Mouse (Mus musculus) liver, embryonic 12.5 days (tissue): ENCODE measurements around the gene Babam2. TPM values are rescaled to one million over a fixed set of nuclear protein-coding genes. Genes with fewer than 3 reads are reported as not detected.

Experiments
- ATAC-seq: fragments of 200-750 bp; cut with Nextera tagmentation; 2 replicates; pipeline ENCODE4 v1.8.0; 2017; ENCODE audit warnings: moderate number of reproducible peaks, mild to moderate bottlenecking, moderate library complexity
- H3K27ac ChIP-seq: fragments of 300-500 bp; sonication (generic); 2 replicates; pipeline ENCODE4 v1.5.1; 2016; ENCODE audit warnings: mild to moderate bottlenecking
- H3K27me3 ChIP-seq: fragments of 300-500 bp; sonication (generic); replicated peaks from 2 replicates; pipeline ENCODE4 v1.6.1; 2016; ENCODE audit warnings: mild to moderate bottlenecking, moderate library complexity
- H3K36me3 ChIP-seq: fragments of 300-500 bp; sonication (generic); 2 replicates; pipeline ENCODE4 v1.6.1; 2016; ENCODE audit warnings: mild to moderate bottlenecking, moderate library complexity
- H3K4me1 ChIP-seq: fragments of 300-500 bp; sonication (generic); 2 replicates; pipeline ENCODE4 v1.6.1; 2016
- H3K4me2 ChIP-seq: fragments of 300-500 bp; sonication (generic); 2 replicates; pipeline ENCODE4 v1.6.1; 2016; ENCODE audit warnings: mild to moderate bottlenecking, moderate library complexity
- H3K4me3 ChIP-seq: fragments of 300-500 bp; sonication (generic); 2 replicates; pipeline ENCODE4 v1.5.1; 2016; ENCODE audit warnings: mild to moderate bottlenecking, moderate library complexity
- H3K9ac ChIP-seq: fragments of 300-500 bp; sonication (generic); 2 replicates; pipeline ENCODE4 v1.6.1; 2016; ENCODE audit warnings: mild to moderate bottlenecking, moderate library complexity
- H3K9me3 ChIP-seq: fragments of 300-500 bp; sonication (generic); replicated peaks from 2 replicates; pipeline ENCODE4 v1.6.1; 2016; ENCODE audit warnings: mild to moderate bottlenecking, moderate library complexity
- WGBS: fragments of 180-500 bp; shearing (Covaris S2); methylation state at CpG from one replicate; pipeline ENCODE4 v1.1.7; 2016; ENCODE audit not compliant: insufficient replicate concordance; 5-methylcytosine and 5-hydroxymethylcytosine counted together
- polyA plus RNA-seq: library from polyadenylated mRNA; unstranded; fragments of >200 nt; fragmentation: Nextera tagmentation; extraction: Ambion mirVana; gene quantifications from 2 replicates; pipeline ENCODE4 v1.2.1, GENCODE M21; 2016

Gene Babam2
- polyA plus RNA-seq, result 41.3 and 41.7 TPM in 2 replicates

GRCm38 (mm10) chr5:31697644-31698296, at the start of gene Babam2:
TSS of gene Babam2 (plus strand) at chr5:31697684.
- peaks cover 53% of the 10 kb centered on the region for H3K4me1 ChIP-seq
- H3K27me3 ChIP-seq, result no peaks in the 10 kb centered on the region
- H3K9ac ChIP-seq, result peak within 1 kb of the TSS; percentile 81
- peaks cover 16% of the 10 kb centered on the region for H3K36me3 ChIP-seq
- under 1% methylated on average over 71 of the region's 71 CpGs for WGBS
- H3K27ac ChIP-seq, result peak within 1 kb of the TSS; percentile 96
- H3K4me2 ChIP-seq, result peak within 1 kb of the TSS; percentile 88
- H3K9me3 ChIP-seq, result no peaks in the 10 kb centered on the region
- peak; percentile 92 for ATAC-seq
- H3K4me3 ChIP-seq, result peak within 1 kb of the TSS; percentile 88

GRCm38 (mm10) chr5:31650518-31651288, 46.8 kb upstream of the Babam2 start:
- no peaks in the 10 kb centered on the region for H3K27me3 ChIP-seq
- H3K4me3 ChIP-seq, result no peak overlapping the region
- H3K27ac ChIP-seq, result no peak overlapping the region
- no peak overlapping the region for H3K9ac ChIP-seq
- H3K36me3 ChIP-seq, result peaks cover 37% of the 10 kb centered on the region
- no peak for ATAC-seq
- no peaks in the 10 kb centered on the region for H3K4me1 ChIP-seq
- no peak overlapping the region for H3K4me2 ChIP-seq
- 68% methylated on average over 2 of the region's 2 CpGs for WGBS
- 0 out of 2 replicates have a peak, but pooled peaks cover 6% of the 10 kb centered on the region for H3K9me3 ChIP-seq

- H3K4me2 ChIP-seq, result no peak overlapping the region
- H3K4me3 ChIP-seq, result no peak overlapping the region
- no peaks in the 10 kb centered on the region for H3K4me1 ChIP-seq
- no peak for ATAC-seq
- no peak overlapping the region for H3K9ac ChIP-seq
- no peaks in the 10 kb centered on the region for H3K27me3 ChIP-seq
- H3K36me3 ChIP-seq, result peaks cover 25% of the 10 kb centered on the region
- H3K9me3 ChIP-seq, result 0 out of 2 replicates have a peak, but pooled peaks cover 6% of the 10 kb centered on the region
- no peak overlapping the region for H3K27ac ChIP-seq
- 80% methylated on average over 1 of the region's 1 CpGs for WGBS
Observed at GRCm38 (mm10) chr5:31655688-31656190, 41.7 kb upstream of the Babam2 start.

- peaks cover 6% of the 10 kb centered on the region; the same call in 1 of the 2 replicates for H3K4me1 ChIP-seq
- no peak overlapping the region for H3K4me2 ChIP-seq
- WGBS, result 38% methylated on average over 1 of the region's 1 CpGs
- H3K9me3 ChIP-seq, result no peaks in the 10 kb centered on the region
- H3K9ac ChIP-seq, result no peak overlapping the region
- no peak for ATAC-seq
- peaks cover 17% of the 10 kb centered on the region for H3K36me3 ChIP-seq
- H3K4me3 ChIP-seq, result no peak overlapping the region
- H3K27ac ChIP-seq, result no peak overlapping the region
- no peaks in the 10 kb centered on the region for H3K27me3 ChIP-seq
Observed at GRCm38 (mm10) chr5:31666176-31666575, 31.3 kb upstream of the Babam2 start.

- Histone ChIP-seq H3K4me2 (no peak overlapping the region), H3K36me3 (peaks cover 14% of the 10 kb centered on the region), H3K4me1 (no peaks in the 10 kb centered on the region; the same call in 1 of the 2 replicates), H3K27me3 (no peaks in the 10 kb centered on the region), H3K9me3 (no peaks in the 10 kb centered on the region), H3K9ac (no peak overlapping the region), H3K27ac (no peak overlapping the region), H3K4me3 (no peak overlapping the region)
- no peak for ATAC-seq
- WGBS, result 86% methylated on average over 13 of the region's 13 CpGs
Observed at GRCm38 (mm10) chr5:31668325-31668968, 29.0 kb upstream of the Babam2 start.

GRCm38 (mm10) chr5:31669984-31670383, 27.5 kb upstream of the Babam2 start:
- no peaks in the 10 kb centered on the region for H3K9me3 ChIP-seq
- H3K4me2 ChIP-seq, result no peak overlapping the region
- peaks cover 8% of the 10 kb centered on the region for H3K36me3 ChIP-seq
- H3K4me3 ChIP-seq, result no peak overlapping the region
- H3K9ac ChIP-seq, result no peak overlapping the region
- 70% methylated on average over 5 of the region's 5 CpGs for WGBS
- no peaks in the 10 kb centered on the region for H3K27me3 ChIP-seq
- ATAC-seq, result no peak
- H3K4me1 ChIP-seq, result no peaks in the 10 kb centered on the region; the same call in 1 of the 2 replicates
- no peak overlapping the region for H3K27ac ChIP-seq

- H3K4me1 ChIP-seq, result no peaks in the 10 kb centered on the region; the same call in 1 of the 2 replicates
- no peaks in the 10 kb centered on the region for H3K9me3 ChIP-seq
- peaks cover 3% of the 10 kb centered on the region; the same call in 1 of the 2 replicates for H3K36me3 ChIP-seq
- ATAC-seq, result no peak
- H3K4me3 ChIP-seq, result no peak overlapping the region
- H3K9ac ChIP-seq, result no peak overlapping the region
- no peaks in the 10 kb centered on the region for H3K27me3 ChIP-seq
- 51% methylated on average over 2 of the region's 2 CpGs for WGBS
- no peak overlapping the region for H3K27ac ChIP-seq
- no peak overlapping the region for H3K4me2 ChIP-seq
Observed at GRCm38 (mm10) chr5:31671137-31671536, 26.3 kb upstream of the Babam2 start.

GRCm38 (mm10) chr5:31673431-31673830, 24.1 kb upstream of the Babam2 start:
- Histone ChIP-seq H3K9ac (no peak overlapping the region), H3K4me3 (no peak overlapping the region), H3K27me3 (no peaks in the 10 kb centered on the region), H3K4me1 (peaks cover 4% of the 10 kb centered on the region; the same call in 1 of the 2 replicates), H3K4me2 (no peak overlapping the region), H3K9me3 (no peaks in the 10 kb centered on the region), H3K36me3 (no peaks in the 10 kb centered on the region), H3K27ac (no peak overlapping the region)
- 70% methylated on average over 2 of the region's 2 CpGs for WGBS
- no peak for ATAC-seq

- 64% methylated on average over 1 of the region's 1 CpGs for WGBS
Observed at GRCm38 (mm10) chr5:31678000-31678399, 19.5 kb upstream of the Babam2 start.

GRCm38 (mm10) chr5:31680183-31680582, 17.3 kb upstream of the Babam2 start:
- peaks cover 5% of the 10 kb centered on the region for H3K36me3 ChIP-seq
- no peak overlapping the region for H3K4me2 ChIP-seq
- no peaks in the 10 kb centered on the region for H3K27me3 ChIP-seq
- no peak for ATAC-seq
- WGBS, result 61% methylated on average over 4 of the region's 4 CpGs
- peaks cover 16% of the 10 kb centered on the region for H3K4me1 ChIP-seq
- H3K9me3 ChIP-seq, result no peaks in the 10 kb centered on the region
- no peak overlapping the region for H3K27ac ChIP-seq
- no peak overlapping the region for H3K9ac ChIP-seq
- H3K4me3 ChIP-seq, result no peak overlapping the region

More at GRCm38 (mm10) chr5:31678000-31678399, 19.5 kb upstream of the Babam2 start:
- Histone ChIP-seq H3K4me1 (0 out of 2 replicates have a peak, but pooled peaks cover 4% of the 10 kb centered on the region), H3K9ac (no peak overlapping the region), H3K4me3 (no peak overlapping the region), H3K36me3 (peaks cover 5% of the 10 kb centered on the region), H3K9me3 (no peaks in the 10 kb centered on the region), H3K27me3 (no peaks in the 10 kb centered on the region), H3K27ac (no peak overlapping the region), H3K4me2 (no peak overlapping the region)
- ATAC-seq, result no peak

- Histone ChIP-seq H3K9me3 (no peaks in the 10 kb centered on the region), H3K27me3 (no peaks in the 10 kb centered on the region), H3K4me2 (no peak overlapping the region), H3K9ac (no peak overlapping the region), H3K36me3 (peaks cover 5% of the 10 kb centered on the region), H3K27ac (no peak overlapping the region), H3K4me1 (peaks cover 27% of the 10 kb centered on the region), H3K4me3 (no peak overlapping the region)
- ATAC-seq, result no peak
- WGBS, result 78% methylated on average over 1 of the region's 1 CpGs
Observed at GRCm38 (mm10) chr5:31682305-31682704, 15.2 kb upstream of the Babam2 start.
